Mouse (Mus musculus) ovary, adult 18-20 months (tissue): Measurements from ENCODE around the gene Gpr18.

Experiments used
- DNase-seq: peaks from one replicate; pipeline ENCODE4 v3.0.0; 2022; ENCODE audit warnings: low spot score, mixed read lengths

Gene Gpr18

DNA sequence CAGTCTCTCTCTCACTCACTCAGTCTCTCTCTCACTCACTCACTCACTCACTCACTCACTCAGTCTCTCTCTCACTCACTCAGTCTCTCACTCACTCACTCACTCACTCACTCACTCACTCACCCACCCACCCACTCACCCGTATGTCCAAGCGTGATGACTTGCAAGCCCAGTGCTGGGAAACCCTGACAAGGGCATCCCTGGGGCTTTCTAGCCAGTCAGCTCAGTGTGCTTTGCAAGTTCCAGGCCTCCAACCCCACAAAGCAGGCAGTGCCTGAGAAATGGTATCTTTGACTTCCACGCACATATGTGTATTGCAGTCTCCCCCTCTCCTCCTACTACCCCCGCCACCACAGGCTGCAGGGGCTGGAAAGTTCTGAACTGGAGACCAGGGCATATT is 6.4 kb upstream of the Gpr18 start:
- no peak for DNase-seq

DNA sequence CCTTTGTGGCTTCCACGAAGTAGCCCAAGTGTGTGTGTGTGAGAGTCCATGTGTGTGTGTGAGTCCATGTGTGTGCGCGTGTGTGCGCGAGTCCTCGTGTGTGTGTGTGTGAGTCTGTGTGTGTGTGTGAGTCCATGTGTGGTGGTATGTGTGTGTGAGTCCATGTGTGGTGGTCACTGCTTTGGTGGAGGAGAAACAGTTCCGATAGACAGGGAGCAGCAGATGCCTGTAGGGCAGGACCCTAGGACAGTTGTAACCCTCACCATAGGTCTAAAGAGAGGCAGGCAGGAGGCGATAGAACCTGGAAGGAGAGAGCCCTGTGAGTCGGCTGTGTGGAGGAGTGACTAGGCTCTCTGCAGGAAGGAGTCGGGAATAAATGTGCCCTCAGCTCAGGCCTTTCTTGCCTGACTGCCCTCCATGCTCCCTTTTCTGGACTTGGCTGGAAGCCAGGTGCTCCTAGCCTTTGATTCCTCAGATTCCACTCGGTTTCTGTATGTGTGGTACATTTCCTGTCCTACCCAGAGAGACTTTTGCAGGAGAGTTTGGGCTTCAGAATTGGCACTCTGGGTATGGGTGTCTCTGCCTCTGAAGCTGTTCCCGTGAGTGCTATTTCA is 5.0 kb upstream of the Gpr18 start:
- DNase-seq, result no peak

DNA sequence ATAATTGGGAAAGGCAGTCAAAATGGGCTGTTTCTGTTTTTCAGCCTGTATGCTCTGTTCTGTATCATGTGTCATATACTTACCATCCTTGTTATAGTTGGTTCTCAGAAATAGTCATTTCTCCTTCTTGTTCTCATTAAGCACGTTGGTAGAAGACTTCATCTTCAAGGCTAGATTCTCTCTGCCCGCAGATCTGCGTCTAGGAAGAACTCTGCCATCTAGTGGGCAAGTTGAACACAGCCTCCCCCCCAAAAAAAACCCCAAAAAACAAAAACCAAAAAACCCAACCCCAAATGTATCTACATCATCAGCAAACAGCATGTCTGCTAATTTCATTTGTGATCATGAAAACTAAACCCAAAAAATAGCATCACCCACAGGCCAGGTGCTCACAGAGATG is 4.2 kb upstream of the Gpr18 start:
- DNase-seq, result no peak

DNA sequence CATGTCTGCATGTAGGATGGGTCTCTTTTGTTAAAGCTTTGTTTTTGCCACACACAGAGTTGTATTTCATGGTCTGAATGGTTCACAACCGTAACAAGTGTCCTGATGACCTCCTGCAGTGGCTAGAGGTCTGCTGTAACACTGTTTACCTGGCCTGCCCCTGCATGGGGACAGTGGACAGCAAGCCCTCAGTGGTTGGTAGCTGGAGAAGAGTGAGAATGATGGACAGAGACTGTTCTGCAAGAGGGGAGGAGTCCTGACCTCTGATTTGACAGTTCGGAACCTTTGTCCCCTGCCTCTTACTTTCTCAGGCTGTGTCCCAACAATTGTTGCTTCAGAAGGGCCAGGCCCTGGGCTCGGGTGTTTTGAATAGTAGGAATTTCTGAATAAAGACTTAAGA is 2.7 kb upstream of the Gpr18 start:
- no peak for DNase-seq

DNA sequence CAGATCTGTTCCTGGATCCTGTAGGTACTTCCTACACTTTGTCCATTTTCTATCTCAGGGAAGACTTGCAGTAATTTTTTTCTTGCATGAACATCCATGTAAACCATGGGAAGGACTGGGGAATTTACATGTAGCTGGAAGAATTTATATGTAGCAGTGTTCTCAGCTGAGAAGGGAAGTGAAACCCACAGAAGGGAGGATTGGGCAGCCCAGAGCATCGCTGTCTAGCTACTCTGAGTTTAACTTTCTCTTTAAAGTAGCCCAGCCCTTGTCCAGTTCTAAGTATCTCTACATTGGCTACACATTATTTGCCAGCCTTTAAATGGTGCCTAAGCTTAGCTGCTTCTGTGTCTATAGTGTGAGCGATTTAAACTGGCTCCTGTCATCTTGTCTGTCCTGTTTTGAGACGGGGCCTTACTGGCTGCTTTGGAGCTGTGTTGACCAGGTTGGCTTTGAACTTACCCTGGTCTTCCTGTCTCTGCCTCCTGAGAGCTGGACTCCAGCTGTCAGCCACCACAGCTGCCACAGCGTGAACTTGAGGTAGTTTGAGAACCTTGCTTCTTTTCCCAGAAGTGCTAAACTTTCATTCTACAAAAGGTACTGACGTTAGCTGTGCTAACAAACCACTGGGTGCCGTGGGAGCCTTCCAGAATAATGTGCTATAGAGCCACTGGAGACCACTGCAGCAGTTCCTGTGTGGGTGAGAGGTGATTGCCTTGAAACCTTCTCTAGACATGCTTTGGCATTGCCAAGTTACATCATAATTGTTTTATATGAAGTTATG is 922 bp upstream of the Gpr18 start:
- no peak for DNase-seq

DNA sequence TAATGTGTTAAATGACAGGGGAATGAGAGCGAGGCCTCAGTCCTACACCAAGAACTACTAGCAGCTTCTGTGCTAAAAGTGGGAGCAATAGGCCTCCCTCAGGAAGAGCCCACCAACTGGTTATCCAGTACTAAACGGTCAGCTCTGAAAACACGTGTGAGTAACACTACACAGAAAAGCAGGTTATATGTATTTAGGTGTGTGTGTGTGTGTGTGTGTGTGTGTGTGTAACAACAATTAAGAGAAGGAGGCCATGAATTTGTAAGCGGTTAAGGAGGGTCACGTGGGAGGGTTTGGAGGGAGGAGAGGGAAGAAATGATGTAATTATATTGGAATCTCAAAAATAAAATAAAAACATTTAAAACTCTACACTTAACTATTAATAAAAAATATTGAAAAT is 438 bp downstream of the Gpr18 start:
- no peak for DNase-seq

DNA sequence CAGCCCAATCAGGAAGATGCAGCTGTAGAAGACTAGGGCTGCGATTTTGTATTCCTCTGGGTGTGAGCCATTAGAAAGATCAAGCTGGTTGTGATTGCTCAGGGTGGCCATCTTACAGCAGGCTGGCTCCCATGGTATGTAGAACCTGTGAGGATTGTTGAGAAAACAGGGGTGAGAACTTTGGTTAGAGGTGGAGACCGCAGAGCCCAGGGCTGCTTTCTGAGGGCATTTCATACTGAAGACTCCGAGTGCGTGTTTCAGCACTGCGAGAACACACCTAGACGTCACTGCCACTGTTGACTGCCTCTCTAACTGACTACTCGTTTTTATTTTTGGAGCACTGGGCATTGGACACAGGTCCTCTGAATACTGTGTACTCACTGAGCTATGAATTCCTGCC is 3.1 kb downstream of the Gpr18 start:
- DNase-seq, result no peak

DNA sequence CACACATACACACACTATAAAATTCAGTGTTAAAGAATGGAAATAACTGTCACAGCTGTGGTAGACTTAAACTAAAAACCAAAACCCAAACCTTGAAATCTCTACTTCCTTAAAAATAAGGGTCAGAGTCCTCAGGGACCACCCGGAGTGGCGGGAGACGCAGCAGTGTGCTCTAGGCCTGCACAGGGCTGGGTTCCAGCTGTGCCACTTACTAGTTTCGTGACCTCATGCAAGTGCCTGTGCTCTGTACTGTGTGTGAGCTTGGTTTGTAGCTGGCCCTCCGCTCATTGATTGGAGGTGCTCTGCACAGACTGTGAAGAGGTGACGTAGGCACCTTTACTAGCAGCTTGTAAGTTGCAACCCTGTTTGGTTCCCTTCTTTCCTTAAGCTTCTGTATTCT is 5.7 kb downstream of the Gpr18 start:
- DNase-seq, result no peak

DNA sequence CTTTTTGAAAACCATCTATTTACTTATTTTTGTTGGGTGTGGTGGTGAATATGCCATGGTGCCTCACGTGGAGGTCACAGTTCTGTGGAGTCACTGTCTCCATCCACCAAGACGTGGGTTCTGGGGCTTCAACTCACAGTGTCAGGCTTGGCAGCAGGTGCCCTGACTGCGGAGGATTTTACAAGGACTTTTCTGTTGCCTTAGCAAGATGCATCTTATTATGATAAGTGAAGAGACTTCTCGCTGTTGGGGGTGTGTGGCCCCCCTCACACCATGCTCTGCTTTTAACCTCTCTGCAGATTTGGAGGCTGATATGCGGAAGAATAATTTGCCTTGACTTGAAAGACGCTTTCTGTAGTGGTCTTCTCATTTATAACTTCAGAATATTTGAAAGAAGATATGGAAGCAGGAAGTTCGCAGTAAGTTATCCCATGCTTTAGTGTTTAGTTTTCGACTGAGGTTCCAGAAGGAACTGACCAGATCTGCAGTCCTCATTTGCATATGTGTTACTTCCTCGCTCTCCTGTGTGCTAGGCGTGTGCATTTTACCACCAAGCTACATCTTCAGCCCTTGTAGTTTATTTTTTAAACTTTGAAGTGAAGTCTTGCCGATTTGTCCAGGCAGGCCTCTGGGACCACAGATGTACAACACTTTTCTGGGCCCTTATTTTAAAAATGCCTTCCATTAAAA is 8.4 kb downstream of the Gpr18 start:
- DNase-seq, result no peak

DNA sequence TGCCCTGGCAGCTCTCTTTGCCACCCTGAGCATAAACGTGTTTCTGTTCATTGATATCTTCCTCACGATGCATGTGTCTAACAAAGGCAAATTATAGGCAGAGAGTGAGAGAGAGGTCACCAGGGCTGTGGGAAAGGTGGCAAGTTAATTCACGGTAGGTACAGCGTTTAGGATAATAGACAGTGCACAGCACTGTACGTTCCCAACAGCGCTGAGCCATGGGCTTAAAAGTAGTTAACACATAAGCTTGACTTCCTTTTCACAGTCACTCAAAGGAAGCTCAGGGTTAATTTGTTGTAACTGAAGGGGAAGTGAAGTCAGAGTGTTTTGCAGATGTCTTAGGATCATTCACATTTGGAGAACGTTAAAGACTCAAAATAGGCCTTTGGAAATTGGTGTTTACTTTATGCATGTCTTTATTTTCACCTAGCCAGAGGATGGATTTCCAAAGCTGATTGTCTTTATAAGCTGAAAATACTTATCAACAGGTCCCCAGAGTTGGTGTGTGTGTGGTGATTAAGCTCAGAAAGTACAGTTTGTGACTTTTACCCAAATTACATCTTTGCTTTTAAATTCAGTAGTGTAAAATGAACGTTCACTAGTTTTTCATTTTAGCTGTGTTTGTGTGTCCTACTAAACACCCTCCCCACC is 9.1 kb downstream of the Gpr18 start:
- no peak for DNase-seq

DNA sequence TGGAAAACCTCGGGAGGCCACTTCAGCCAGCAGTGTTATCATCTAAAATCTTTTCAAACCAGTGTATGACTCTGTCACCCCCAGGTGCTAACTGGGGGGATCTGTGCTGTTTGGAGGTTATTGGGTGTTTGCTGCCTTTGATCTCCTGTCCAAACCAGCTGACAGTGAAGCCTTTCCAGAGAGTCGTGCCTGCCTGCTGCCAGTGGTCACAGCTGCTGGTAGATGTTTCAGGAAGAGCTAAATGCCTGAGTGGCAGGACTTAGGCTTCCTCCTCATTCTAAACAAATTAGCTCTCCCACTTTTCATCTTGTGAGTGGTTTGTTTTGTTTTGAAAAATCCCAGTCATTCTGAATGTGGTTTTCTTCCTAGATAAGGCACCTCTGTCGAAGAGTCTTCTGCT is 10.8 kb downstream of the Gpr18 start:
- no peak for DNase-seq

DNA sequence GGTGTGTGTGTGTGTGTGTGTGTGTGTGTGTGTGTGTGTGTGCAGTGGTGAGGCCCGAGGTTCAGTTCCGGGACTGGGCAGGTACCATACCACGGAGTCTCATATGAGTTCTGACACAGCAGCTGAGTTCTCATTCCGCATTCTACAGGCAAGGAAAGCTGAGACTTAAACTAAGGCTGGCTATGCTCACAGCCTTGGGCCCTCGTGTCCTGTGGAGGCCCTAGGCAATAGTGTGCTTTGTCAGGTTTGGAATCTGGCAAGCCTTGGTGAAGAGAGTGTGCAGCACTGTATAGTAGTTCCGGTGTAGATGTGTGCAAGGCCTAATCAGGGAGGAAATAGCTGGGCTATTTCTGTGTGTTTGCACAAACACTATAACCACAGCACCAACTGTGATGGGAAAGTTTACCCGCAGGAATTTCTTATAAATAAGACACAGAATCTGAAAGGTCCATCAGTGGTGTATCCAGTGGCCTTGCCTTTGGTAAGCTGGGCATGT is 12.2 kb downstream of the Gpr18 start:
- DNase-seq, result no peak

DNA sequence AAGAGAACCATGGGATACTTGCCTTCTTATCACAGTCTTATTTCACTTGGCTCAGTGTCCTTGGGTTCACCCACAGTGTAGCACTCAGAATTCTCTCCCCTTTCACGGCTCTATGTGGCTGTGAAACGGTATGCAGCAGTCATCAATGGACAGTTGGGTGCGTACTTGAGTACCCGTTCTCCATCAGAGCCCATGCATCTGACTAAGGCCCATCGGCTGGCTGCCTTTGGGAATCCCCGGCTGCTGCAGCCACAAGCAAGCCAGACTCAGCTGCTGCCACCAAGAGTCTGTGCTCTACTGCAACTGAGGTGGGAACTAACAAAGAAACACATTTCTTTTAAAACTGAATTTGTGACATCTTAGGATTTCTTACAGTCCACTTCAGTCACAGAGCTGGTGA is 14.1 kb downstream of the Gpr18 start:
- DNase-seq, result no peak

DNA sequence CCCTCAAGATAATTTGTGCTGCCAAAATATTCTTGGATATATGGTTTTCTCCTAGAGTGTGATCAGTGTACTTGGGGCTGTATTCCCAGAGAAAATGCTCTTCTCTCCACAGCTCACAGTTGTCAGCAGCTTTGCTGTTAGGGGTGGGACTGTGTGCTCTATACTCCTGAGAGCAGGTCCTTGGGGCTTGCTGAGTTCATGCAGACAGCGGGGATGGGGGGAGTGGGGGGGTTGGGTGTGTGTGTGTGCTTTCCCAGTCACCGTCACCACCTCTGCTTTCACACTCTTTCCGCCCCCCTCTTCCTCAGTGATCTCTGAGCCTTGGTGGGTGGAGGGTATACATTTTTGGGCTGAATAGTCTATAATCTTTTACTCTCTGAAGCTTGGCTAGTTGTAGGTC is 16.5 kb downstream of the Gpr18 start:
- DNase-seq, result no peak

DNA sequence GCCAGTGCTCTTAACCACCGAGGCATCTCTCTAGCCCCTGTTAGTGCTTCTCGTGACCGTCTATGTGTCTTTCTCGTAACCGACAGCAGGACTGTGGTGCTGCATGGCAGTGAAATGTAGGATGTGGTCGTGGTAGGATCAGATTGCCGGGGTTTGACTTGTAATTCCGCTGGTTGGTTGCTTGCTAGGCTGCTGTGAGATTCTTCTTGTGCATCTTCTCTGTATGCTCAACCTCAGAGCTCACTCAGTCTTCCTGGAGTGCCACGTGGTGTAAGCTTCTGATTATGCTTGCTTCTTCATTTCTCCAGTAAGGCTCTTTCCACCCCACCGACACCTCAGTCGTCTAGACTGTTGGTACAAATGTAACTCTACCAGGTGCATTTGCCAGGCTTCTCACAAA is 17.1 kb downstream of the Gpr18 start:
- DNase-seq, result no peak

DNA sequence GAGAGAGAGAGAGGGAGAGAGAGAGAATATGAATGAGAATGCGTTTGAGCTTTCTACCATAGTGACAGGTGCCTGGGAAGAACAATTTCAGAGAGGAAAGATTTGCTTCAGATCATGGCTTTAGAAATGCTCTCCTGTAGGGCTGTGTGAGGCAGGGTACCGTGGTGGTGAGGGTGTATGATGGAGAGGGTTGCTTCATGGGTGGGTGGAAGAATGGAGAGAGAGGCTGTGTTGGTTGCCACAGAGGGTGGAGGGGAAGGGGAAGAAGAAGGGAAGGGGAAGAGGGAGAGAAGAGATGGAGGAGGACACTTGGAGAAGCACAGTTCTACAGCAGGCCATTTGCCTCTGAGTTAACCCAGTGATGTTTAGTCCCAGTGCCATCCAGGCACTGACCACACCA is 17.8 kb downstream of the Gpr18 start:
- no peak for DNase-seq

DNA sequence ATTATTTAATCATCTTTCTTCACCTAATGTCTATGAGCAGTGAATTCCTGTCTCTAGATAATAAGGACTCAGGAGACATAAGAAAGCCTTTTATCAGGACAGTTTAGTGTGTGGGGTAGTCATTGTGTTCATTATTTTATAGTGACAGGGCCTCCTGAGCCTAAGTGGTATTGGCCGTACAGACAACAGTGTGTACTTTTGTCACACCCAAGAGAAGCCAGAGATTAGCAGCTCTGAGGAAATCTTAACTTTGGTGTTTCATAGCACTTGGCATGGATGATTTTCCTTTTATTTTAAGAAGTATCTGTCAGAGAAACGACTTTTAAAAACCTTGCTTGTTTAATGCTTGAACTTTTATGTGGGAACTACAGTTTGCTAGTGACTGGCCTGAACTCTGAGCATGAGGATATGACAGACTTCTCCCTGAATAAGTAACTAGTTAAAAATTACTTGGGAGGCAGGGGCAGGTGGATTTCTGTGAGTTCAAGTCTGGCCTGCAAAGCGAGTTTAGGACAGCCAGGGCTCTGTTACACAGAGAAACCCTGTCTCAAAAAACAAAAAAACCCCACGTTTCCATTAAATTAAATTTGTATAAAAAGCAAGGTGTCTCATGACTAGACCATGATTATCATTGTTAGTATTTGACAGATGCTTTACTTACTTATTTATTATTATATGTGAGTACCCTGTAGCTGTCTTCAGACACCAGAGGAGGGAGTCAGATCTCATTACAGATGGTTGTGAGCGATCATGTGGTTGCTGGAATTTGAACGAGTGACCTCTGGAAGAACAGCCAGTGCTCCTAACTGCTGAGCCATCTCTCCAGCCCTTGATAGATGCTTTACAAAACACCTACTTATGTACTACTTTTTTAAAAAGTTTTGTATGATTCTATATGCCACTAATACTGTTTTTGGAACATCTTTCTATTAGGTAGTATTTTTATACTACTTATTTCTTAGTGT is 19.2 kb downstream of the Gpr18 start:
- DNase-seq, result no peak

DNA sequence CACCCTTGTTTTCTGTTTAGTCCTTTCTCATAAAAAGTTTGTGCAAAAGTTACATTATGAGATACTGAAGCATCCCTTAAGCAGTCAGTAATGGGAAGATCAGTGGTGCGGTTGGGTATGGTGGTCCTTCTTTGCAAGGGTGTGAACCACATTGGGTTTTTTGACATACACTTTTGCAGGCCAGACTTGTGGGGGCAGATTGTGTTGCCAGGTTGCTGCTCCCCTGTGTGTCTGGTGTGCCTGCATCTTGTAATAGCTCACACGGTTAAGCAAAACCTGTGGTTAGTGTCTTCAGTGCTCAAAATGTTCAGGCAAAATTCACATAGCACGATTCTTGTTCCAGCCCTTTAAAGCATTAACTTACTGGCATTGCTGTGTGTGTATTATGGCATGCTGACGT is 20.3 kb downstream of the Gpr18 start:
- DNase-seq, result no peak

DNA sequence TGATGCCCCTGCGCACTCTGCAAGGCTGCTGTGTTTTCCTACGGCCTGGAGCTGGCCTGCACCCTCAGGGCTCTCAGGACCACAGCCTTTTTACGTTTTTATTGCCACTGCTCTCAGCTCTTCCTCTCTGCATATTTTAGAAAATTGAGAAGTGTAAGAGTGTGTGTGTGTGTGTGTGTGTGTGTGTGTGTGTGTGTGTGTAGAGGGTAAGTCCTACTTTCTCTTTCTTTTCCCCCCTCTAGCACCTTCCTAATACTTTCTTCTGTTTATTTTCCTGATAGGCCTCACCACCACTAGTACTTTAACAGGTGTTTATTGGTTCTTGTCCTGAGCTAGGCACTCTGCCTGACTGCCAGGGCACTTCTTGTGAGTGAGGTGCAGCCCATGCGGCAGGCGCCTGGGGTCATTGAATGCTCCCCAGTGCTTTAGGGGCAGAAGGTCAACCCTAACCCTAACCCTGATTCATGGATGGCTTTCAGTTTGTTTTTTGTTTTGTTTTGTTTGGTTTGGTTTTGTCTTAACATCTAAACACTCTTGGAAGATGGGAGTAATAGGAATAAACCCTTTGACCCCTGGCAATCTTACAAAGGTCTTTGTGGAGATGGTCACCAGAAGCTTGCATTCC is 21.0 kb downstream of the Gpr18 start:
- no peak for DNase-seq

DNA sequence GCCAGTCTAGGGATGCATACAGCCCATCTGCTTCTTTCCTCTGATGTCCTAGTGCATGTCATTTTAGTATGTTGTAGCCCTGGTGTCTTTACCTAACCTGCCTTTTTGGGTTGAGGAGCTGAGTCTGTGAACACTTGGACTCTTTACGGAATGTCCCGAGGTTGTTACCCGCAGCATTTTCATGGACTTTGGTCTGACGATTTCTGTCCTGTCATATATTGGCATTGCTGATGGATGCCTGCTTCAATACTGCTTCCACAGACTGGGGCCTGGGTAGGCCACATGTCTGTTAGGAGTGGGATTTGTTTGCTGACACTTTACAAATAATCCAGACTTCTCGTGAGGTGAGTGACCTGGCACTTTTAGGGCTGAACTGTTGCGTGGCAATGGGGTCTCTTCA is 21.8 kb downstream of the Gpr18 start:
- DNase-seq, result no peak

DNA sequence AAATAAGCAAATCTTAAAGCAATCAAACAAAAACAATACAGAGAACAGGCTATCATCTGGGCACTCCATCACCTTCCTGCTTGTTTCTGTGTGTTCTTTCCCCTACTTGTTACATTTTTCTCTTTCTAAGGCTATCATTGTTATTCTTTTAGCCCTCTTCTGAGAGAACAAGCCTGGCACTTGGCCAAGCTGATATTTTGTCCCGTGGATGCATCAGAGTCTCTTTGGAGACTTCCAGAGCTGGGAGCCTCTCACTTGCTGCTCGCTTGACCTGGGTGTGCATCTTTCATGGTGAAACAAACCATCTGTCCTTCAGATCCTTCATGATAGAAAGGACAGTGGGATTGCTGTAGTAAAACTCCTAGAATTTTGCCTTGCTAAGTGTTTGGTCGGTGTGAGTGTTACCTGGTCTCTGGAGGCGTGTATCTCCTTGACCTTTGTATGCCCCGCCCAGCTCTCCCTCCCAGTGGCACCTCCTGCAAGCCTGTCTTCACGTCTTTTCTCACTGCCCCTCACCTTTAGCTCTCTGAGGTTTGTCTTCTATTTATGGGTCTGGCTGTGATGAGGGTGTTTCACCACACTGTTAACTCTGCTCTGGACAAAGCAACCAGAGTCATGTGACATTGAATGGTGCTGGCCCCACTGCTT is 31.3 kb downstream of the Gpr18 start:
- DNase-seq, result peak; percentile 21
